Mouse (Mus musculus): ENCODE data around the gene Spata2.

Spata2 gene

DNA sequence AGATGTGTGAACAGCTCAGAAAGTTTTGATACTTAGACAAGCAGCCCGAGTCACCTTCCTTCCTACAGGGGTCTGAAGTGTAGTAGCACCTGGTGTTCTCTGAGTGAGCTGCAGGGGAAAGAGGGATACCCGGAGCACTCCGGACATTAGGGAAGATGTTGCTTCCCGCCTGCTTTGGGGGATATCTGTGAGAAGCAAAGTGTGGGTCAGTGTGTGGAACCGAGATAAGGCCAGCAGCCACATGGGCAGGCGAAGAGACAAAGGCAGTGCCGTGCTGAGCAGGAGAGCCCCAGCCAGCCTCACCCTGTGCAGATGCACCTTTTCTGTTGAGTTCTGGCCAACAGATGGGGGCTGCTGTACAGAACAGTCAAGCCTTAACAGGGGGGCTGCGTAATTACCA lies 45.1 kb downstream of the Spata2 start:
- no peak for ATAC-seq (ENCODE audit: low TSS enrichment)

DNA sequence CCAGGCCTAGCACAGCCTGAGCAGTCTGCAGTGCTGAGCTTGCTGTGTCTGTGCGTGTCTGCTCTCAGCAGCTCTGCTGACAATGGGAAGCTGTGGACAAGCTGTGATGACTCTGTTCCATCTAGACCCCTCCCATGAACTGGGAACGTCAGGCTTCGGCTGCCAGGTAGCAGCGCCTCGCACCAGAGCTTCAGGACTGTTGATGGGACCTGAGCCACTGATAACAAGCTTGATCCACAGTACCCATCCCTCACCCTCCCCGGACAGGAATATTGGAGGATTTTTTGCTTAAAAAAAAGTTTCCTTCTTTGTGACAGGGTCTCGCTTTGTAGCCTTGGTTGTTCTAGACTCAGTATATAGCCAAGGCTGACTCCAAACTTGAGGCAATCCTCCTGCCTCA lies 45.5 kb downstream of the Spata2 start:
- ATAC-seq (ENCODE audit: low TSS enrichment) = no peak

DNA sequence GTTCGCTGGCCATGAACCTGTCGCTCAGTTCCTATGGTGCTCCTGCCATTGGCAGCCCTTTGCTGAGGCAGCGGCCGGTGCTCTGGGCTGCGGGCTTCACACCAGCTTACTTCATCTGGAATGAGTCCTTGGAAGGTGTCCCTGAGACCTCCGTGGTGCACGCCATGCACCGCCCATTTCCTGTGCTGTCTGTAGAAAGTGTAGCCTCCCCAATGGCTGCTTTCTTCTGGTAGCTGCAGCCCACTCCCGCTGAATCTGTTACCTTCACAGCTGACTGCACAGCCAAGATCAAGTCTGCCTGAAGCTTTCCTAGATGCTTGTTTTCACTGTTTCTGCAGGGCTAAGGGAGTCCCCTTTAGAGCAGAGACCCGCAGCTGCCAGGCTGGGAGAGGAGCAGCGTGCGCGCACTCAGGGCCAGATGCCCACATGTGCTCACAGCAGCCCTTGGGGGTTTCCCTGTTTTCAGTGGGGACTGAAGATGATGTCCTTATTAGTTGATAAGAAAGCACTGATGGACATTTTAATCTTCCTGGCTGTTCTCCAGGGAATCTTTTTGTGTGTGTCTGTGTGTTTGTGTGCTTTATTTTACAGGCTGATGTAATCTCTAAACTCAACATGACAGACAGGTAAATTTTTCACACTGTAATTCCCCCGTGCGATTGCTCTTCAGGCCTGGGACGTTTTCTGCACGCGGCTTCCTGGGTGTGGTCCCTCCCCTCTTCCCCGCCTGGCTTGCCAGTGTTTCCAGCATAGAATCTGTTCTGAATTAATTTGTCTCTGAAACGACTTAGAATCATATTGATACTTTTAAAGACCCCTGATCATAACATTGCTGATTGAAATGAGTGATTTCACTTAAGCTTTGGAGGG lies 46.5 kb downstream of the Spata2 start:
- ATAC-seq (ENCODE audit: low TSS enrichment) = no peak

DNA sequence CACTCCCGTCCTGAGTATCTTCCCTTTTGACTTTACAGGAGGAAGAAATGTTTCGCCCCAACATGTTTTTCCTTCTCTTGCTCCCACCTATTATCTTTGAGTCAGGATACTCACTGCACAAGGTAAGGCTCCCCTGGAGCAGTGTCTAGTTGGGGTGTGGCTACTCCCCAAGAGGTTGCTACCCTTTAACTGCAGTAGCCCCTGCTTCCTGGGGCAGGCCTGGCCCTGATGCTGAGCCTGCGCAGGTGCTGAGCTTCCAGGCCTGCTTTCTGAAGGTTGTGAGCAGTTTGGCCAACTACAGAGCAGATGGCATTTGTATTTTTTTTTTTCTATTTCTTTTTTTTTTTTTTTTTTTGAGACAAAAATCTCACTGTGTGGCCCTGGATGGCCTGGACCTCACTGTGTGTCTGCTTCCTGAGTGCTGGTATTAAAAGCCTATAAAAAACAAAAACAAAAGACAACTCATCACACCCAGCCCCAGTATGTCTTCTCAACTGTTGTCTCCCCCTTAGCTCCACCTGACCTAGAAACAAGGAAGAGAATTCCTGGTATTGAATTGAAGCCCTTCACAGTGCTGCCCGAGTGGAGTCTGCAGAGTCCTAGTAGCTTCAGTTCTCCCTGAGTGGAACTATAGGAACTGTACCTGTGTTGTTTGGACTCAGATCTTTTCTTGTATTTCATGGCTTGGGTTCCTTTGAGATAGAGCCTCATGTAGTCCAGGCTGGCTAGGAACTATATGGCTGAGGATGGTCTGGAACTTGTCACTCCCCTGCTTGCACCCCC lies 49.1 kb downstream of the Spata2 start:
- no peak for ATAC-seq (ENCODE audit: low TSS enrichment)

DNA sequence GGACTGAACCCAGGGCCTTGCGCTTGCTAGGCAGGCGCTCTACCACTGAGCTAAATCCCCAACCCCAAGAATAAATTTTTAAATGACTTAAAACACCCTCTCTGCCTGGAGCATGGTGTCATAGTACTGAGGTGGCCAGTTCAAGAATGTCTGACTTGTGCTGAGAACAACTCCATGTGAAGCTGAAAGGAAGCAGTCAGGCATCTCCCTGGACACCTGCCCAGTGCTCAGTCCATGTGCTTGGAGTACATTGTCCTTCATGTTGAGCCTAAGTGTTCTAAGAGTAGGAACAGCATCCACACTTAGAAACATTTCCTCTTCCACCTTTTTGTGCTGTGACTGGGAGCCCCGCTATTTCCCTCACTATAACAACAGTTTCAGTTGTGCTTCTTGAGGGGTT lies 53.3 kb downstream of the Spata2 start:
- ATAC-seq (ENCODE audit: low TSS enrichment) = no peak

DNA sequence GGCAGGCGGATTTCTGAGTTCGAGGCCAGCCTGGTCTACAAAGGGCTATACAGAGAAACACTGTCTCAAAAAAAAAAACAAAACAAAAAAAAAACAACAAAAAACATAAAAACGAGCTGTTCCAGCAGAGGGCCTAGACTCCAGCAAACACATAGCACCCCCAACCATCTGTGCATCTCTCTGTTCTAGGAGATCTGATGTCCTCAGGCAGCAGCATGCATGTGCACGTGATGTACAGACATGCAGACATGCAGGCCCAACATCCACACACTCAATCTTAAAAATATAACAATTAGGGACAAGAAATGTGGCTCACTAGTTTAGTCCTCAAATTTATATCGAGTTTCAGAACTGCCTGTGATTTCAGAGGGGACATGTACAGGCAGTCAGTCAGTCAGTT lies 56.3 kb downstream of the Spata2 start:
- ATAC-seq (ENCODE audit: low TSS enrichment) = no peak; the same call in 1 of the 2 replicates

DNA sequence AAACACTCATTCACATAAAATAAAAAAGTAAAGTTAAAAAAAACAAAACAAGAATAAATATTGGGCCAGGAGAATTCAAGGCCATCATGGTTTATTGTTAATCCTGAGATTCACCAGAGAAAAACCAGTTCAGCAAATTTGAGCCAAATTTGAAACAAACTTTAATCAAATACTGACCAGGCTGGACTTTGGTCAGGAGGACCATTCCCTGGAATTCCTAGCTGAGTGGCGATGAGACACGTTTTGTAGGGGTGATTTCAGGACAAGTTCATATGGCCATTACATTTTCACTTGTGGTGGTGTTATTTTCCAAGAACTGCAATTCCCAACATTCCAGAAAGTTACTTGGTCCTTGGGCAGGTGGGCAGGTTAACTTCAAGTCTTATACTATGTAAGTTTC lies 57.1 kb downstream of the Spata2 start:
- ATAC-seq (ENCODE audit: low TSS enrichment) = no peak

DNA sequence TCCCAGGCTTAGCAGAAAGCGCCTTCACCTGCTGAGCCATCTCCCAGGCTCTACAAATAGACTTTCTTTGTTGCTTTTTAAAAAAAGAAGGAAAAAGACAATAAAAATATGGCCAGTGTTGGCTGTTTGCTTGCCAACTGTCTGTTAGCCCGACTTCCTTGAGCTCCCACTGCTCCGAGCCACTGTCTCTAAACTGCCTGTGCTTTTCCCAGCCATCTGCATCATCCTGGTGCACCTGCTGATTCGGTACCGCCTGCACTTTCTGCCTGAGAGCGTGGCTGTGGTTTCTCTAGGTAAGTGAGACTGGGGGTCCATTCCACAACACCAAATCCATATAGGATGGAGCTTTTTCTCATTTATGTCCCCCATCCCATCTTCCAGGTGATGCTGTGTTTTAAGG lies 58.1 kb downstream of the Spata2 start:
- ATAC-seq (ENCODE audit: low TSS enrichment) = no peak

DNA sequence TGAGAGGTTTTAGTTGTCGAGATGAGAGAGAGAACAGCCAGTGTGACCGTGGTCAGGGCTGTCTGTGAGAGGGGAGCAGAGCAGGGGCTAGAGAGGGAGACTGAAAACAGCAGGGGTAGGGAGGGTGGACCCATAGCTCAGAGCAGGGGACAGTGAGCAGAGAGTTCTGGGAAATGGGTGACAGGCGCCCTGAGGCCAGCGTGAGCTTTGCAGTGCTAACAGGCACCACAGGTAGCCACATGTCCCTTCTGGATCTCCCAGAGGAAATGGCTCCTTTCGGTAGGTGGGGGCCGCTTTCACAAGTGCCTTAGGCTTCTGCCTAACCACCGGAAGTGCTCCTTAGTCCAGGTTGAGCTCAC lies 61.3 kb downstream of the Spata2 start:
- no peak for ATAC-seq (ENCODE audit: low TSS enrichment)
